Mouse (Mus musculus): Measurements from ENCODE around the gene Aldh5a1.

Aldh5a1 gene

DNA sequence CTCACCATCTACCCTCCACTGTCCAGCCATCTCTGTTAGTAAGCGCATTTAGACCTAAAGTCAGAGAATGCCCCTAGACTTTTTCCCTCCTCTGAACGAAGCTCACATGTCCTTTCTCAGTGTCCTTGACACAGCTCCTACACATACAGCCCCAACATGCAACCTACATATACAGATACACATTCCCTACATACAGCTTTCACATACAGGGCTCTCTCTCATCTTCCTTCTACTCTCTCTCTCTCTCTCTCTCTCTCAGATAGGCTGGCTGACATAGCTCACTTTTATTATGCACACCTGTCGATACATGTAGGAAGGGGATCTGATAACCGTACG is 721 bp downstream of the Aldh5a1 start:
- no peak for DNase-seq (ENCODE audit: extremely low spot score, low read depth, low spot score)

DNA sequence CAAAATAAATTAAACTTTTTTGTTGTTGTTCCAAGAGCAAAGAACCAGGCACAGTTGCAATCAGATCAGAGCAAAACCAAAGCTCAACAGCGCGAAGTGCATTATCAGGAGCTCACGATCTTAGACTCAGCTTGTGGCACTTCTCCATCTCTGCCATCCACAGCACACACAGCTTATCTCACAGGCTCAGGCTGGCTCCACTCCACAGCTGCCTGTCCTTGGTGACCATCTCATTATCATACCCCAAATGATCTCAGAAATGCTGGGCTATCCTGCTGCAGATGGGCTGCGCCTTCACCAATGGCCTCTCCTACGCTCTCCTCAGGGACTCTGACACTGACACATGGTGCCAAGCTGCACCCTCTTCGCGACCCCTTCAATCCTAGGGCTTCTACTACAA is 4.3 kb downstream of the Aldh5a1 start:
- no peak for DNase-seq (ENCODE audit: extremely low spot score, low read depth, low spot score)

DNA sequence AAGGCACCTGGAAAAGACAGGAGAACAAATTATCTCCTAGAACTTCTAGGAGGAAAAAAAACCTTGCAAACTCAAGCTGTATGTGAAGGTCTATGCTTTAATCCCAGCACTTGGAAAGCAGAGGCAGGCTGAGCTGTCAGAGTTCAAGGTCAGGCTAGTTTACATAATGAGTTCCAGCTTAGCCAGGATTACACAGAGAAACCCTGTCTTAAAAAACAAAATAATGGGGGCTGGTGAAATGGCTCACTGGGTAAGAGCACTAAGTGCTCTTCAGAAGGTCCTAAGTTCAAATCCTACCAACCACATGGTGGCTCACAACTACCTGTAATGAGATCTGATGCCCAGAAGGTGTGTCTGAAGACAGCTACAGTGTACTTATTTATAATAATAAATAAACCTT is 6.9 kb downstream of the Aldh5a1 start:
- no peak for DNase-seq (ENCODE audit: extremely low spot score, low read depth, low spot score)

DNA sequence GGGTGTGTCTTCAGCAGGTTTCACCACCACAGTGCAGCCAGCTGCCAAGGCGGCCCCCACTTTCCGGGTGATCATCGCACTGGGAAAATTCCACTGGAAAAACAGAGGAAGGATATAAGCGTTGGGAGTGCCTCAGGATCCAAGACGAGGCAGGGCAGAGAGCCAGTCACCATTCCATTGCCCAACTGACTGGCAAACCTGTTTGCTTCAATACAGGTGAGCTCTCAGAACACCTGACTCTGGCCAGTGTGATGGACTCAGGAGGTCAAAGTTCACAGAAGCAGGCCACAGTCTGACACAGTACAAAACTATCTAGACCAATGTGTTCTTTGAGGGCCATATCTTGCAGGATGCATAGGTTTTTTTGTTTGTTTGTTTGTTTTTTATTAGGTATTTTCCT is 13.5 kb downstream of the Aldh5a1 start:
- DNase-seq (ENCODE audit: extremely low spot score, low read depth, low spot score) = no peak

DNA sequence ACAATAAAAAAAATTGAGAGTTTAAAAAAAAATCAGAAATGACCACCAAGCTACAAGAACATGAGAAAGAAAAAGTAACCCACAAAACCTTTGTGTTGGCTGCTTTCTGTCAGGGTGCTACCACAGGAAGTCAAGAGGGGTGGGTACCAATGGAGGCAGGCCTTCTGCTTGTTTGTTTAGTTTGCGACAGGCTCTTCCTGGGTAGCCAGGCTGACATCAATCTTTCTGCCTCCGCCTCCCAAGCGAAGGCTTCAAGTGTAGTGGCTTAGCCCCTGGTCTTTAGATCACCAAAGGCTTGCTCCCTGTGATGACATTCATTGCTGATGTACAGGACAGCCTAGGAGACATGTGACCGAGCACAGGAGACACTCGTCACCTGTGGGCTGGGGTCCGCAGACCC is 16.2 kb downstream of the Aldh5a1 start:
- DNase-seq (ENCODE audit: extremely low spot score, low read depth, low spot score) = no peak

DNA sequence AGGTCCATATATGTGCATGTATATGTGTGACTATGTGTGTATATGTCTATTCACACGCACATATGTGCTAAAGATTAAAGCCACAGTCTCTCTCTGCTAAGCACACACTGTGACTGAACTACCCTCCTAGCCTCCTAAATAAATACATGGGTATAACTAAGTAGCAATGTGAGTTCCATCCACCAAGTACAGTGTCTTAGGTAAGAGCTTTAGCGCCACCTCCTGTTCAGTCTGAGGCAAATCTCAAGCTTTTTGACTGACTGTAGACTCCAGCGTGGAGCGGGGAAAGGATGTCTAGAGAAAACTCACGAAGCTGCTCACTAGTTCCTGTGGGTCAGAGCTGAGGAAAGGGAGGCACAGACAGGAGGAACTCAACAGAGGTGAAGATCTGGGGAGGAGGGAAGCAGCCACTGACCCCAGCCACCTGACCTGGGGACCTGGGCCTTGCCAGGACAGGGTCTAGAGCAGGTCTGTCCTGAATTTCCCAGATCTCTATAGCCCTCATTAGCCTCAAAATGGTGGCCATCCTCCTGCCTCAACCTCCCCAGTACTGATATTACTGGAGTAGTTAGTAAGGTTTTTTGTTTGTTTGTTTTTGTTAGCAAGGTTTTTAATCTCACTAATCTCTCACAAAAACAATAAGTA is 17.0 kb downstream of the Aldh5a1 start:
- no peak for DNase-seq (ENCODE audit: extremely low spot score, low read depth, low spot score)

DNA sequence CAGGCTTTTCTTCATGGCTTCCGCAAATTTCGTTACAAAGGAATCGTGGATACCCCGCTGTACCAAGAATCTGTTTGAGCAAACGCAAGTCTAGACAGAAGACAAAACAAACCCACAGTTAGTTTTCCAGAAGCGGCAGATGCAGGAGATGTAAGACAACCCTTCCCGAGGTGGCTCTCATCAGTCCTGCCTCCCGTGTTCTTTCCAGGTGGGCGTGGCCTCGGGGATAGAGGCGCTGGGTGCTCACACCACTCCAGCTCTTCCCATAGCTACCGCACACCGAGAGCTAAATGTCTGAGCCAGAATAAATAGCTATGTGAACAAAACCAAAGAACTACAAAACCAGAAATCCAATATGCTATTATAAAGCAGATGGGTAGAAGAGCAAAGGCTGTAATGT is 21.6 kb downstream of the Aldh5a1 start:
- DNase-seq (ENCODE audit: extremely low spot score, low read depth, low spot score) = no peak

DNA sequence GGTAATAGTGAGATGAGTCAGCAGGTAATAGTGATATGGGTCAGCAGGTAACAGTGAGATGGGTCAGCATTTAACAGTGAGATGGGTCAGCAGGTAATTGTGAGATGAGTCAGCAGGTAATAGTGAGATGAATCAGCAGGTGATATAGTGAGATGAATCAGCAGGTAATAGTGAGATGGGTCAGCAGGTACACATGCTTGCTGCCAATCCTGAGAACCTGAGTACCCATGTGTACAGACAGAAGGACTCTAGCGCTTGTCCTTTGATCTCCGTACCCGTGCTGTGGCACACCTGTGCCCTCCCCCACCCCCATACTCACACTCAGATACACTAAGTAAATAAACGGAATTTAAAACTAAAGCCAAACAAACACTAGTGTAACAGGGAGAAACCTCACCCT is 22.5 kb downstream of the Aldh5a1 start:
- no peak for DNase-seq (ENCODE audit: extremely low spot score, low read depth, low spot score)

DNA sequence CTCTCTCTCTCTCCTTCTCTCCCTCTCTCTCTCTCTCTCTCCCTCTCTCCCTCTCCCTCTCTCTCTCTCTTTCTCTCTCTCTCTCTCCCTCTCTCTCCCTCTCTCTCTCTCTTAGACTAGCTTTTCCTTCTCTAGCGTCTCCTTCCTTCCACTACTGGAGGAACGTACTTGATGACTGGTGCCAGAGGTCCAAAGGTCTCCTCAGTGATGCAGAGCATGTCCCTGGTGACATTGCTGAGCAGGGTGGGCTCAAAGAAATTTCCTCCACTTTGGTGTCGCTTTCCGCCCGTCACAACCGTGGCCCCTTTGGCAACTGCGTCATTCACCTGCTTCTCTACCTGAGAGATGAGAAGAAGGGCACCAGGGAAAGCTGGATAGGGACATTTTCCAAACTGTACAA is 23.9 kb downstream of the Aldh5a1 start:
- DNase-seq (ENCODE audit: extremely low spot score, low read depth, low spot score) = no peak

DNA sequence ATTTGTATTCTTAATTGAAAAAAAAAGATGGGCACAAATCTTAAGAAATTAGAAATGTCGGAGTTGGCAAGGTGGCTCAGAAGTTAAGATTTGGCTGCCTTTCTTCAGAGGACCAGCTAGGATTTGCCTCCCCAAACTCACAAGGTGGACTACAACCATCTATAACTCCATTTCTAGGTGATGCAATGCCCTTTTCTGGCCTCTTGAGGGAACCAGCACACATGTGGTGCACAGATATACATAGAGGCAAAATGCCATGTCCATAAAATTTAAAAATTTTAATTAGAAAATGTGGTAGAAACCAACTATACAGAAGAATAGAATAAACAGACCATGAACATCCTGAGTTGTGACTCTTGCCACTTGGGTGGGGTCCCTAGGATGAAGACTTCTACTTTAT is 28.3 kb downstream of the Aldh5a1 start:
- no peak for DNase-seq (ENCODE audit: extremely low spot score, low read depth, low spot score)

DNA sequence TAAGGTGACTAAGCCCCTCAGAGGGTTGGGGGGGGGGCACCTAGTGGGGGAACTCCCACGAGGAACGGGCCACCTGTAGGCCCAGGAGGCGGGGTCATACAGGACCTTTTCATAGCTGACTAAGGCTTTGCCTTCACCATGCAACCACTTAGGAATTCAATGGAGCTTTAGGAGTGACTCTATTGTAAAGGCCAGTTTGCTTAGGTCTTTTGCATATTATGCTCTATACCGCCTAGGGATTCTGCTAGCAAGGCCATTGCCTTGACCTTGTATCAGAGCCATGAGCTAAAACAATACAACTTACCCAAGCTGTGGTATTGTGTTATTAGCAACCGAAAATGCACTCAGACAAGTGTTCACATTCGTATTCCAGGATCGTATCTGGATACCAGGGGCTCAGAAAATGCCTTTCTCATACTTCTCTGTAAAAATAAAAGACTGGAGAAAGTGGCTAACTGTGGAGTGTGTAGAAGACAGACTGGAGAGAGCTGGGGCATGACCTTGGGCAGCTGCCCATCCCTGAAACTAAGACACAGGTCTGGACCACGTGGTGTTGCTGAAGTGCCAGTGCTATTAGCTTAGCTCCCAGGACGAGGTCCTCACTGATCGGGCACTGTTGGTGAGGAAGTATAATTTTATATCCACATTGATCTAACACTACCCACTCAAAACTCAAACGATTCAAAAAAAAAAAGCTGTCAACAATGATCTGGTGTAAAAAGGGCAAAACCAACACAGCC is 30.5 kb downstream of the Aldh5a1 start:
- DNase-seq (ENCODE audit: extremely low spot score, low read depth, low spot score) = no peak

DNA sequence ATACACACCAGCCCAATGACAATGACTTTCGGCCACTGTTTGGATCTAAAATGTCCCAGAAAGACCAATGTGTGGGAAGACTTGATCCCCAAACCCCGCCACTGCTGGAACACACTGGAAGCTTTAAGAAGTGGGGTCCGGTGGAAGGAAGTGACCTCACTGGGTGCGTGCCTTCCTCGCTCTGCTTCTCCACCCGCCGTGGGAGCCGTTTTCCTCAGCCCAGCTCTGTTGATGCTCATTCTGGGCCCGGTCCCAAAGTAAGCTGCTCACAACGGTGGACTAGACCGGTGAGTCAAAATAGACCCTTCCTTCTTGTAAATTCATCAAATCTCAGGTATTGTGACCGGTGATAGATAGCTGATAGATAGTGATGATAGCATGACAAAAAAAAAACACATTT is 32.0 kb downstream of the Aldh5a1 start:
- no peak for DNase-seq (ENCODE audit: extremely low spot score, low read depth, low spot score)

DNA sequence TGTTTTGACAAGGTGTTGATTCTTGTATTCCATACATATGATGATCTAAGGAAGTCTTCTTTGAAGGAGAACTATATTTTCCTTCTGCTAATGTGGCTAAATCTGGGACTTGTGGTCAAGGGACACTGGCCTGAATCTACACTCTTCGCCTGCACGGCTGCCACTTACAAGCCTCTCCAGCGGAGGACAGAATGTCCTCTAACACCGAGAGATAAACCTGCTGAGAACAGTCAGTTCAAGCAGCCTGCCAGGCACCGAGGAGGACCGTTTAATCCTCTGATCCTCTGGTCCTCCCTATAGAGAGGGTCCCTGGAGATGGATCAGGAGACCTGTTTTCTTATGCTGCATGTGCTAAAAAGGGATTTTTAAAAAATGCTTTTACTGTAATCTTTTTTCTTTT is 34.0 kb downstream of the Aldh5a1 start:
- DNase-seq (ENCODE audit: extremely low spot score, low read depth, low spot score) = no peak

DNA sequence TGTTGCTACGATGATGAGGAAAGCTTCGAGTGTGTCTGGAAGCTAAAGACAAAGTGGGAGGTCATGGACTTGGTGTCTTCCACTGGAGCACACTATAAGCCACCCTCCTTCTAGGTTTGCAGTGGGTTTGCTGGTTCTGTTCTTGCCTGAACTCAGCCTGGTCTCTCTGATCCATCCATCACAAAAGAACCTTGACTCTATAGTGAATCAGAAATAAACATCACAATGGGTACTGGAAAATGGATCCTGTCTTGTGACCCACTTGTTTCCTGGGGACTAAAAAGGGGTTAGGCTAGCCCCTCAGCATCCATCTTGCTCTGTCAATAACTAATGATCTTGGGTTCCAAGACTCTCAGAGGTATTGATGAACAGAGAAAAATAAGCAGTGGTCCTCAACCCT is 35.5 kb downstream of the Aldh5a1 start:
- no peak for DNase-seq (ENCODE audit: extremely low spot score, low read depth, low spot score)

DNA sequence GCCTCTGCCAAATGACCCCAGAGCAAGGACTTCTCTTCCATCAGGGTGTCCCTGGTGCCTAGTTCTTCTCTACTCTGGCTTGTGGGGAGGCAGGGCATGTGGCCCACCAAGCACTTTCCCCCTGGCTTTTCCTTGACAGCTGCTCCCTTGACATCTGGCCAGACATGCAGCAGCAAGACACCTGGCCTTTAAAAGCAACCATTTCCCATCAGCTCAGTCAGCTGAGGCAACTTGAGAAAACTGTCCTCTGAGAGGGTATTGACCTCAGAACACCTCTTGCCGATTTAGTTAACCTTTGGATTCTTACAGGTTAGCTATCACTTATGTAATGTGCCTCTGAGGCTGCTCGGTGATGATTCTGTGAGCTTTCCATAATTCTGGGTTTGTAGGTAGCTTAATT is 43.6 kb downstream of the Aldh5a1 start:
- DNase-seq (ENCODE audit: extremely low spot score, low read depth, low spot score) = no peak

DNA sequence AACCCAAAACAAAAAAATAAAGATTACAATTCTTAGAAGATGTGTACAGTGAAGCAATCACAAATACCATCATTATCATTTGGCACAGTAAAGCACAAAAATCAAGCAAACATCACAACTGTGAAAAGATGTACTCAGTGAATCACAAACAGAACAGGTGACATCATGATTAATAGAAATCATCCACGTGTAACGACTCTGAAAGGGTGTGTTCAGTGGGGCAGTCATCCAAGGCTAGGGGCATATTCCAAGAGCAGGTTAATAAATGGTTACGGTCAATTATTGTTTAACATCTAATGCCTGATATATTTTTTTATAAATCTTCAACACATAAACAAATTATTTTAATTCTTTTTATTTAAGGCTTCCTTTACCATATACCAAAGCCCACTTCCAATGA is 44.9 kb downstream of the Aldh5a1 start:
- no peak for DNase-seq (ENCODE audit: extremely low spot score, low read depth, low spot score)

DNA sequence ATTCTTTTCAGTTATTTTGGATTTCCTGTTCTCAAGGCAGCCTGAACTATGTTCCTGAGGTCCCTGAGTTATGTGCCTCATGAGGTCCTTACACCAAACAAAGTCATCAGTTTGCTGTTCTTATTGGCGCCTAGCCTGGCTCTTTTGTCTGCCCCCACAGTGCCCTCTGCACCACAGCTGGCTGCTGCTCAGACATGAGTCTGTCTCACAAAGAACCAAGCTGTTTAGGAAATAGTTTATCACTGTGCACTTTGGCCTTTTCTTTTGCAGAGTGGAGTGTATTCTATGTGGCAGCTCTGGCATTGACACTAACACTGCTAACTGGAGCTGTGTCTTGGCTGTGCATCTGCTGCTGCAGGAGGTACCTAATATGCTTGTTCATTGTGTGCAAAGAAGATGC is 47.9 kb downstream of the Aldh5a1 start:
- no peak for DNase-seq (ENCODE audit: extremely low spot score, low read depth, low spot score)

DNA sequence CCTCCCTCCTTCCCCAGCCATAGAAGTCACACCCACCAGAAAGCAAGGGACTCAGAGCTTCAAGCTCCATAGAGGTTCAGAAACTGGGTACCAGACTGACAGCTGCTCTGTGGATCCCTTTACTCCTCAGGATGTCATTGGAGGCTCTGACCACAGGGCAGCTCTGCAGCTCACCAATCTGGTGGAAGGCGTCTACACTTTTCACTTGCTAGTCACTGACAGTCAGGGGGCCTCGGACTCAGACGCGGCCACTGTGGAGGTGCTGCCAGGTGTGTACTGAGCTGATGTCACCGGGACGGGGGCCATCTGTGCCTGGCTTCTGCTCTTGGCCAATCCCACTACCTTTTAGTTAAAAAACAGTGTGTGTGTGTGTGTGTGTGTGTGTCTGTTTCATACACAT is 55.0 kb downstream of the Aldh5a1 start:
- DNase-seq (ENCODE audit: extremely low spot score, low read depth, low spot score) = no peak

DNA sequence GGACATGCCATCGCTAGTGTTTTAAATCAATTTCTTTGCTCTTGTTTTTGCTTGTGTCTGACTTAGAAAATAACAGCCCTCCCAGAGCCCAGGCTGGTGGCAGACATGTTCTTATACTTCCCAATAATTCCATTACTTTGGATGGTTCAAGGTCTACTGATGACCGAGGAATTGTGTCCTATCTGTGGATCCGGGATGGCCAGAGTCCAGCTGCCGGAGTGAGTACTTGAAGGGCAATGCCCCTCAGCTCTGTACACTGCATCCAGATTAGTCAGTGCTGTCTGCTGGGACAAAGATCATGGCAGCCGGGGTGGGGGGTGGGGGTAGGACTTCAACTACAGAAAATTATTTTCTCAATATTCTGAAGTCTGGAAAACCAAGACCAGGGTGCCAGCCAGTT is 56.8 kb downstream of the Aldh5a1 start:
- no peak for DNase-seq (ENCODE audit: extremely low spot score, low read depth, low spot score)

DNA sequence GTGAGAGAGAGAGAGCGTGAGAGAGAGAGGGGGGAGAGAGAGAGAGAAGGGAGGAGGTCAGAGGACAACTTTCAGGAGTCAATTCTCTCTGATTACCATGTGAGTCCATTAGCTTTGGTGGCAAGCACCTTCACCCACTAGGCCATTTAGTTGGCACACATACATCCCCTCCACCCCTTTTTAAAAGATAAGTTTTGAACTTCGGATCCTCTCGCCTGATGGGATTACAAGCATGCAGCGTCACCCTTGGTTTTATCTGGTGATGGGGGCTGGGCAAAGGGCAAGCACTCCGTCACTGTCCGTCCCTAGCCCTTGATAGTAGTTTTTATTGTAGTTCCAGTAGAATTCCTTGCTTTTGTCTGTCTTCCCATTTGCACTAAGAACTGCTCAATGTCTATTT is 57.3 kb downstream of the Aldh5a1 start:
- no peak for DNase-seq (ENCODE audit: extremely low spot score, low read depth, low spot score)

DNA sequence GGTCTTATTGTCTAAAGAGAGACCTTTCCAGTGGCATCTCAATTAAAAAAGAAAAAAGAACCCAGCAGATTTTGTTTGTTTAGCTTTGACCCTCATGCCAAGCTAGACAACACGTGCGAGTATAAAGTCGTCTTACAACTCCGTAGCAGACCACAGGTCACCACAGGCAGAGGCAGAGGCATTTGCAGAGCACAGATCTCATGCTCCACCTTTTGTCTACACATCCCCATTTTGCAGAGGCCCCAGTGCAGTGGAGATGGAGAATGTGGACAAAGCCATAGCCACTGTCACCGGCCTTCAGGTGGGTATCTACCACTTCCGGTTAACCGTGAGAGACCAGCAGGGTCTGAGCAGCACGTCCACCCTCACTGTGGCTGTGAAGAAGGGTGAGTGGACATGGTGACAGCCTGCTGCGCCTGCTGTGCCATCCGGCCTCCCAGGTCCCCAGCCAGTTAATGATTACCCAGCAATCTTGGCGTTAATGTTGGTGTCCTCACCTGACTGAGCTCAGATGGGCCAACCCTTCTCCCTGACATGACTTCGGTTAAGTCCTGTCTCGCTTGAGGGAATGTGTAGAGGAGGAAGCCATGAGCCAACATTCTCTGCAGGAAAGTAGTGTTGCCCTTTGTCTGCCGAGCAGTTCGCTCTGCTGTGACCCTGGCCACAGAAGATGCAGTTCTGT is 58.0 kb downstream of the Aldh5a1 start:
- DNase-seq (ENCODE audit: extremely low spot score, low read depth, low spot score) = no peak

DNA sequence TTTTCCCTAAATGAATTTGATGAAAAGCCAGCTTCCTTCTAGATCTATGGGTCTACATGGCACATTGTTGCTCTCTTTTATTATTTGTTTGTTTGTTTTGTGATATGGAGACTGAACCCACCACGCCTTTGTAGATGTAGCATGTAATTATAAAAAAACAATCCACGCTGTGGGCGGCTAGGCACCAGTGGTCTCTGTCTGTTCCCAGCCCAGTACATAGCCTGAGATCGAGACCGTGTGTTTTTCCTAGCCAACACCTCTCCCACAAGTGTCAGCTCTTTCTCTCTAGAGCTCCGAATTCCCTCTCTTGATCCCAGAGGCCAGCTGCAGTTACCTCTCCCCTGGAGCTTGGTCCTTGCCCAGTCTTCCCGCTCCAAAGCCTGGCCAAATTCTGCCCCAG is 69.2 kb downstream of the Aldh5a1 start:
- no peak for DNase-seq (ENCODE audit: extremely low spot score, low read depth, low spot score)

DNA sequence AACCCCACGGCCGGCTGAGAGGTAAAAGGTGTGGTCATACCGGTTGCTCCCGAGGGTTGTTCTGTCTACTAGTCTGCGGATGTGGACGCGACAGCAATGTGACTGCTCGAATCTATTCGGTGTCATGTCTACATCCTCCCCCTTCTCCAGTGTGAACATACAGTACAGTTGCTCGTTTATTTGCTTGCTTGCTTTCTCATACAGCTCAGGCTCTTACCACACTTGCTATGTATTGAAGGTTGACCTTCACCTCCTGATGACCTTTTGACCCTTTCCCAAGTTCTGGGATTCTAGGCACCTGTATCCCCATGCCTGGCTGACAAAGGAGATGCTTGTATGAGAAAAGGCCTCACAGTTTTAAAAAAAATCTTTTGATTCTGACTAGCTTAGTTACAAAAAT is 69.7 kb downstream of the Aldh5a1 start:
- DNase-seq (ENCODE audit: extremely low spot score, low read depth, low spot score) = no peak
